Mouse (Mus musculus) CH12.LX (cell line): ENCODE measurements around the gene Gja5.

Source experiments
- CTCF ChIP-seq, 2 experiments: IDR thresholded peaks in 1 of 2; conservative IDR thresholded peaks in 1 of 2; 2 replicates each; pipeline ENCODE4 v1.5.1; 2011 to 2012; ENCODE audit warnings: low read depth in 2 of 2, low read length in 2 of 2, improper control_type of control experiment in 1 of 2, inconsistent platforms in 1 of 2, mild to moderate bottlenecking in 1 of 2, moderate library complexity in 1 of 2
- MXI1 ChIP-seq: IDR thresholded peaks from 2 replicates; pipeline ENCODE4 v1.6.1; 2011; ENCODE audit warnings: mild to moderate bottlenecking, low read depth, low read length, improper control_type of control experiment
- TBP ChIP-seq: conservative IDR thresholded peaks from 2 replicates; pipeline ENCODE4 v1.6.1; 2011; ENCODE audit warnings: low read depth, low read length, improper control_type of control experiment

DNA sequence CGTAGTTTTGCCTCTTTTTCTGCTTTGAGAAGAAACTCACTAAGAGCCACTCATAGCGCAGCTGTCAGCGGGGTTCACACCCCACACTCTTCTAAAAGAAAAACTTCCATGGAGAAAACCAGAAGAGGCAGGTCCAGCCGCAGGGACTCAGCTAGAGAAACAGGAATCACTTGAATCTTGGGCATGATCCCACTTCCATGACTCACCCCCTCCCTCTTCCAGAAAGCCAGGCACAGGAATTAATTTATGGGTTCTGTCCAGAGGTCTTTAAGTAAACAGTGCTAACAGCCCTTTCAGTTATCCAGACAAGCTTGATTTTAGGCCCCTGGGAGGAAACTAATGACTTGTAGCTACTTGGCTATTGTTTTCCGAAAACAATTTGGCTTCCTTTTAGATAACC, 120.7 kb downstream of the Gja5 start:
- TF ChIP-seq CTCF (conservative IDR thresholded peaks at IDR 0.05 in 1 of 2, IDR thresholded peaks at IDR 0.05 in 1 of 2; ENCODE audit: low read depth in 2 of 2, low read length in 2 of 2) (no peak), TBP (no peak), MXI1 (no peak)
